Mouse (Mus musculus) NIH3T3 (cell line): ENCODE measurements at regions not wholly inside any gene's neighbourhood (a gene's known extent, or its start where the extent isn't known, plus 50 kb on each side); places are given as distances from the start of the nearest gene placed in this dataset.

Experiments used
- DNase-seq: peaks from one replicate; pipeline ENCODE4 v3.0.0-alpha.2; 2012; ENCODE audit warnings: low read depth

DNA sequence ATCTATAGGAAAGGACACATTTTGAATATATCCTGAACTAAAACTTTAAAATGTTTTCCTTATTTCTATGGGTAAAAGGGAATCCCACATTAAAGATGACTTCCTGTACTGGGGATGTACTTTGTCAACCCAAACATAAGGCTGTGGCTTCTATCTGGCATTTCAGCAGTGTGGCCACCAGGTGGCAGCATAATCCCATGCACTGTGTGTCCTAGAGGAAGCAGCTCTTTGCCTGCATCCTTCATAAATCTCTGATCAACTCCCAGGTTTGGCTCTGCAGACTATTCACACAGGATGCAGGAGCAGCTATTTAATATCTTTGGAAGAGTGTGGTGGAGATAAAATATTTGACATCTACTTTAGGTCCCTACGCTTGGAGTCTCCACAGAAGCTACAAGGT, 59.1 kb downstream of the Bmp15 start:
- DNase-seq = peak; percentile 82

DNA sequence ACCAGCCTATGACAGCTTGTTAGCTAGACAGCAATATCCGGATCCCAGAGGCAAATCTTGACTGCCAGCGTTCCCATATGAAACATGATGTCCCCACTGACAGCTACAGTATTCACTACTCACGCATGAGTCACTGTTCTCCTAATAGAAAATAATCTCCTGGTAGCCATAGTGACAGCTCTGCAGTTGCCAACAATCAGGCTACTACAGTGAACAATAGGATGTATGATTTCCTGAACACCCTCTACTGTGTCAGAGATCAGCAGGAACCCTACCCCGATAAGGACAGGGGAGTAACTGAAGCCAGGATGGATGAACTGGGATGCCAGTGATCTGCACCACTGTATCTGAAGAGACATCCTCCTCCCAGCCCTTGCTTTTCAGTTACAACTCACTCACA, 62.0 kb downstream of the Bmp15 start:
- peak; percentile 27 for DNase-seq

DNA sequence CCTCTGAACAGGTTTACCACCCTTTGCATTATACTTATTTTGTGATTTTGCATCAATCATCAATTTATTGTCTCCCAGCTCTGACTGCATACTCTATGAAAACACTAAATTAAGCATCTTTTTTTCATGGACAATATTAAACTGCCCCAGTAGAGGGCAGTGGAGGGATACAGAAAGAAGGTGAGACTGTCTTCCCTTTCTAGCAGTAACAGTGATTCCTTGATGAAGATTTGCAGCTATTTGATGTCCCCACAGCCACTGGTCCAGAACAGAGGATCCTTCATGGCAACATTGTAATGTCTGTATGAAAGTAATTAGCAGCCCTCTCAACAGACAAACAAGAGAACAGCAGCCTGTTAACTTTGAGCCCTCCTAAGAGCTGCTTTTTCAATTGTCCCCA, 66.5 kb downstream of the Bmp15 start:
- peak; percentile 56 for DNase-seq

DNA sequence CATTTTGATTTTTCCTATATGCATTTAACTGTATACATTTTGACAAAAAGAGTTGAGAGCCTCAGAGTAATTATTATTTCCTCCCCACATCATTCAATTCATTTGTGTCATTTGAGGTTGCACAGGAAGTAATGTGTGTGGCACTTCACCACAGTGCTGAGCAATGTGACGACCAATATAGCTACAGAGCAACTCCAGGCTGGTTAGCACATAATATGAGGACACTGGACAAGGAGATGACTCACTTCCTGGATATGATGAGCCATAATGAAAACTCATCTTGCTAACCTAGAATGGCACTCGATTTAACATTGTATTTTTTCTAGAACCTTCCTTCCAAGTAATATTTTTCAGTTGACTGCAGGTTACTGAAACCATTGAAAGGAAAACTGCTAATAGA, 67.6 kb downstream of the Bmp15 start:
- DNase-seq = no peak
